Mouse (Mus musculus) liver, embryonic 14.5 days (tissue): ENCODE data around the gene Endod1.

ENCODE experiments used
- CTCF ChIP-seq: IDR thresholded peaks from 2 replicates; pipeline ENCODE4 v1.5.1; 2016; ENCODE audit warnings: antibody characterized with exemption, low read depth, control low read depth
- EP300 ChIP-seq: IDR thresholded peaks from 2 replicates; pipeline ENCODE4 v1.6.1; 2016; ENCODE audit warnings: antibody characterized with exemption, low read depth

GRCm38 (mm10) chr9:14357033-14357432 is 24.3 kb downstream of the Endod1 start:
- TF ChIP-seq CTCF = peak; percentile 72
- no peak for TF ChIP-seq EP300
